Mouse (Mus musculus) bone marrow, adult 2 months (tissue): ENCODE data around the gene Nol4l.

Source experiments
- CTCF ChIP-seq: fragments of 200-500 bp; IDR thresholded peaks from 2 replicates; pipeline ENCODE4 v1.5.1; 2011; ENCODE audit warnings: low read length, control low read depth; ENCODE audit not compliant: control insufficient read depth, insufficient read depth
- POLR2A ChIP-seq: fragments of 200-500 bp; IDR thresholded peaks from 2 replicates; pipeline ENCODE4 v1.6.1; 2011; ENCODE audit warnings: low read depth, mild to moderate bottlenecking, control low read depth, low read length, borderline replicate concordance; ENCODE audit not compliant: control insufficient read depth

DNA sequence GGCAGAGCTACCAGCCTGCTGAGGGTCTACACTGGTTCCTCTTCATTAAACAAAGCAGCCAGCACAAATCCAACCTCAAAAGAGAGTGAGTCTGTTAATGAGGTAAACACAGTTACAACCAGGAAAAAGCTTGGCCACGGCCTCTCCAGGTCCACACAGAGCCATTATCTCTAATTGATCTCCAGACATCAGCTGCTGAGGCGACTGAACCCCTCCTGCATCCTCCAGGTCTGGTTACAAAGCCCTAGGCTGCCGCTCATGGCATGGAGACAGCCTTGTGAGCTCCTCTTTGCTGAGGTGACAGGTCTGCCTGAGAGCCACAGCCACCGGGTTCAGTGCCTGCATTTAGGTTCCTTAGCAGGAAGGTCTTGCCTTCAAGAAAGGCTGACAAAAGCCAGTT is 72.3 kb downstream of the Nol4l start:
- no peak for TF ChIP-seq POLR2A
- no peak for TF ChIP-seq CTCF
